Mouse (Mus musculus) myocyte (in vitro differentiated cells): ENCODE data around the gene Unc119. TPM values are rescaled to one million over a fixed set of nuclear protein-coding genes. Genes with fewer than 3 reads are reported as not detected.

Source experiments
- H3K27me3 ChIP-seq: one replicate; pipeline ENCODE4 v1.6.1; 2011; ENCODE audit not compliant: control insufficient read depth, insufficient read depth, insufficient read length
- H3K36me3 ChIP-seq: one replicate; pipeline ENCODE4 v1.6.1; 2011; ENCODE audit not compliant: control insufficient read depth, insufficient read depth
- H3K4me2 ChIP-seq: one replicate; pipeline ENCODE4 v1.6.1; 2011; ENCODE audit warnings: low read depth, control low read depth
- H3K4me3 ChIP-seq: one replicate; pipeline ENCODE4 v1.5.1; 2011; ENCODE audit warnings: mild to moderate bottlenecking, control low read depth, moderate library complexity
- H3K79me2 ChIP-seq: one replicate; pipeline ENCODE4 v1.6.1; 2011; ENCODE audit not compliant: control insufficient read depth, insufficient read depth
- H3ac ChIP-seq: one replicate; pipeline ENCODE4 v1.6.1; 2011; ENCODE audit not compliant: control insufficient read depth, insufficient read length
- CEBPB ChIP-seq: IDR thresholded peaks from 2 replicates; pipeline ENCODE4 v1.6.1; 2011; ENCODE audit warnings: mild to moderate bottlenecking, moderate library complexity; ENCODE audit not compliant: poor library complexity, insufficient read depth, severe bottlenecking
- E2F4 ChIP-seq: IDR thresholded peaks from one replicate; pipeline ENCODE4 v1.6.1; 2011; ENCODE audit warnings: mild to moderate bottlenecking, control low read depth, moderate library complexity; ENCODE audit not compliant: insufficient read depth
- MAX ChIP-seq: IDR thresholded peaks from one replicate; pipeline ENCODE4 v1.6.1; 2011; ENCODE audit warnings: low read depth, mild to moderate bottlenecking, control low read depth
- MYOD1 ChIP-seq, 3 experiments: IDR thresholded peaks; one replicate each; pipeline ENCODE4 v1.6.1; 2011; ENCODE audit warnings: control low read depth in 2 of 3, low read depth in 2 of 3, mild to moderate bottlenecking in 2 of 3, moderate library complexity in 1 of 3; ENCODE audit not compliant: insufficient read length in 2 of 3, control insufficient read depth in 1 of 3
- MYOG ChIP-seq, 3 experiments: IDR thresholded peaks; one replicate each; pipeline ENCODE4 v1.6.1; 2011; ENCODE audit warnings: control low read depth in 2 of 3, low read depth in 2 of 3, mild to moderate bottlenecking in 2 of 3; ENCODE audit not compliant: insufficient read length in 2 of 3, control insufficient read depth in 1 of 3, insufficient read depth in 1 of 3
- POLR2A ChIP-seq: IDR thresholded peaks from one replicate; pipeline ENCODE4 v1.6.1; 2011; ENCODE audit warnings: low read depth, mild to moderate bottlenecking, control low read depth, moderate library complexity; ENCODE audit not compliant: insufficient read length
- POLR2AphosphoS2 ChIP-seq: IDR thresholded peaks from one replicate; pipeline ENCODE4 v1.6.1; 2011; ENCODE audit warnings: low read depth, control low read depth; ENCODE audit not compliant: insufficient read length
- REST ChIP-seq: IDR thresholded peaks from one replicate; pipeline ENCODE4 v1.6.1; 2011; ENCODE audit warnings: mild to moderate bottlenecking, control low read depth, moderate library complexity; ENCODE audit not compliant: insufficient read depth, insufficient read length
- SRF ChIP-seq: IDR thresholded peaks from one replicate; pipeline ENCODE4 v1.6.1; 2011; ENCODE audit warnings: low read depth; ENCODE audit not compliant: control insufficient read depth, insufficient read length
- TCF12 ChIP-seq: IDR thresholded peaks from one replicate; pipeline ENCODE4 v1.6.1; 2011; ENCODE audit warnings: mild to moderate bottlenecking, control low read depth; ENCODE audit not compliant: poor library complexity, insufficient read depth, severe bottlenecking
- TCF3 ChIP-seq: IDR thresholded peaks from one replicate; pipeline ENCODE4 v1.6.1; 2011; ENCODE audit warnings: low read depth, control low read depth; ENCODE audit not compliant: insufficient read length
- USF1 ChIP-seq: IDR thresholded peaks from one replicate; pipeline ENCODE4 v1.6.1; 2011; ENCODE audit warnings: low read depth, mild to moderate bottlenecking, control low read depth, moderate library complexity
- polyA plus RNA-seq: library from polyadenylated mRNA; unstranded; fragments of >200 nt; fragmentation: generic; extraction: Trizol; gene quantifications from one replicate; pipeline ENCODE4 v1.2.1, GENCODE M21; 2012; ENCODE audit warnings: missing spikeins

Gene Unc119
- polyA plus RNA-seq, 1 experiment: 24.8 TPM

GRCm38 (mm10) chr11:78347908-78348307 is 4.6 kb downstream of the Unc119 start:
- TF ChIP-seq POLR2AphosphoS2 (no peak), POLR2A (no peak), TCF12 (no peak), CEBPB (no peak), SRF (no peak), TCF3 (no peak), MAX (no peak), MYOG (IDR thresholded peaks at IDR 0.05; ENCODE audit: control insufficient read depth in 1 of 3, insufficient read depth in 1 of 3, insufficient read length in 2 of 3, low read depth in 2 of 3) (no peak), USF1 (no peak), E2F4 (no peak), REST (no peak), MYOD1 (IDR thresholded peaks at IDR 0.05; ENCODE audit: control insufficient read depth in 1 of 3, insufficient read length in 2 of 3, low read depth in 2 of 3) (no peak)

GRCm38 (mm10) chr11:78348474-78348873 is 5.2 kb downstream of the Unc119 start:
- H3K27me3 ChIP-seq: no peaks in the 10 kb centered on the region
- no peak overlapping the region for H3ac ChIP-seq
- no peaks in the 10 kb centered on the region for H3K36me3 ChIP-seq
- H3K79me2 ChIP-seq: no peaks in the 10 kb centered on the region
- no peak overlapping the region for H3K4me3 ChIP-seq
- H3K4me2 ChIP-seq: no peak overlapping the region
- TF ChIP-seq REST (no peak), POLR2A (no peak), E2F4 (no peak), TCF3 (no peak), TCF12 (no peak), MAX (no peak), MYOG (IDR thresholded peaks at IDR 0.05; ENCODE audit: control insufficient read depth in 1 of 3, insufficient read depth in 1 of 3, insufficient read length in 2 of 3, low read depth in 2 of 3) (no peak), SRF (no peak), USF1 (no peak), CEBPB (no peak), POLR2AphosphoS2 (no peak), MYOD1 (IDR thresholded peaks at IDR 0.05; ENCODE audit: control insufficient read depth in 1 of 3, insufficient read length in 2 of 3, low read depth in 2 of 3) (no peak)

More at GRCm38 (mm10) chr11:78347908-78348307, 4.6 kb downstream of the Unc119 start:
- Histone ChIP-seq H3K4me3 (no peak overlapping the region), H3ac (no peak overlapping the region), H3K4me2 (no peak overlapping the region), H3K27me3 (no peaks in the 10 kb centered on the region), H3K36me3 (no peaks in the 10 kb centered on the region), H3K79me2 (no peaks in the 10 kb centered on the region)

- Histone ChIP-seq H3K79me2 (no peaks in the 10 kb centered on the region), H3K27me3 (no peaks in the 10 kb centered on the region), H3K4me3 (no peak overlapping the region), H3K4me2 (no peak overlapping the region), H3K36me3 (no peaks in the 10 kb centered on the region), H3ac (no peak overlapping the region)
- TF ChIP-seq POLR2AphosphoS2: no peak
- TF ChIP-seq MAX: no peak
- TF ChIP-seq MYOG (IDR thresholded peaks at IDR 0.05; ENCODE audit: control insufficient read depth in 1 of 3, insufficient read depth in 1 of 3, insufficient read length in 2 of 3, low read depth in 2 of 3): no peak
- TF ChIP-seq SRF: no peak
- TF ChIP-seq TCF12: no peak
- no peak for TF ChIP-seq CEBPB
- TF ChIP-seq MYOD1 (IDR thresholded peaks at IDR 0.05; ENCODE audit: control insufficient read depth in 1 of 3, insufficient read length in 2 of 3, low read depth in 2 of 3): no peak
These were observed 6.4 kb downstream of the Unc119 start for GRCm38 (mm10) chr11:78349441-78350358.

GRCm38 (mm10) chr11:78353081-78353480 is 9.8 kb downstream of the Unc119 start:
- no peaks in the 10 kb centered on the region for H3K79me2 ChIP-seq
- no peak overlapping the region for H3ac ChIP-seq
- no peaks in the 10 kb centered on the region for H3K36me3 ChIP-seq
- no peaks in the 10 kb centered on the region for H3K27me3 ChIP-seq
- TF ChIP-seq REST: no peak
- TF ChIP-seq CEBPB: no peak
- TF ChIP-seq MAX: no peak
- no peak for TF ChIP-seq TCF3
- TF ChIP-seq E2F4: no peak
- TF ChIP-seq SRF: no peak
- no peak for TF ChIP-seq MYOD1 (IDR thresholded peaks at IDR 0.05; ENCODE audit: control insufficient read depth in 1 of 3, insufficient read length in 2 of 3, low read depth in 2 of 3)
- TF ChIP-seq USF1: no peak
- TF ChIP-seq POLR2AphosphoS2: no peak
- TF ChIP-seq POLR2A: no peak
- no peak for TF ChIP-seq TCF12
- no peak for TF ChIP-seq MYOG (IDR thresholded peaks at IDR 0.05; ENCODE audit: control insufficient read depth in 1 of 3, insufficient read depth in 1 of 3, insufficient read length in 2 of 3, low read depth in 2 of 3)
- H3K4me3 ChIP-seq: no peak overlapping the region
- H3K4me2 ChIP-seq: no peak overlapping the region
